Mouse (Mus musculus) layer of hippocampus, postnatal 36 days (tissue): ENCODE data around the gene Bcdin3d. TPM values are rescaled to one million over a fixed set of nuclear protein-coding genes. Genes with fewer than 3 reads are reported as not detected.
A peak's percentile ranks its signal among the peaks of the same experiment; 100 is the strongest.

ENCODE experiments used
- DNase-seq, 2 experiments: peaks; one replicate each; pipeline ENCODE4 v3.0.0; 2022
- total RNA-seq, 2 experiments: library from RNA; stranded (reverse); gene quantifications; 2 replicates each; pipeline ENCODE4 v1.2.3; 2021

Gene Bcdin3d
- 1 to 10 TPM; 3.9 to 5.0 TPM for total RNA-seq

DNA sequence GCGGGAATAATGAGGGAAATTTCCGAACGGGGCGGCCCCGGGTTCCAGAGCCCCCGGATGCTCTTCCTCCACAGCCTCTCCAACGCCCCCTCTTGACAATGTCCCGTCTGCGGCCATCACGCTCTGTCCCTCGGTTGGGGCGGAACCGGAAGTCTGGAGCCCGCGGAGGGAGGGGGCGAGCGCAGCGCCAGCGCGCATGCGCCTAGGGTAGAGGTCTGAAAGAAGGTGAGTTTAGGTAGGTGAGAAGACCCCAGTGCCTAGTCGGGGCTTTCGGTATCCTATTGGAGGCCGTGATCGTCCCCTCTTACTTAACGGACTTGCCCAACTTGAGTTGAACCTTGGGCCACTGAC, at the start of gene Bcdin3d:
Bcdin3d (minus strand) TSS at position 155 of the 351 bp plus-strand sequence.
- peak; percentile 85 to 86 for DNase-seq

DNA sequence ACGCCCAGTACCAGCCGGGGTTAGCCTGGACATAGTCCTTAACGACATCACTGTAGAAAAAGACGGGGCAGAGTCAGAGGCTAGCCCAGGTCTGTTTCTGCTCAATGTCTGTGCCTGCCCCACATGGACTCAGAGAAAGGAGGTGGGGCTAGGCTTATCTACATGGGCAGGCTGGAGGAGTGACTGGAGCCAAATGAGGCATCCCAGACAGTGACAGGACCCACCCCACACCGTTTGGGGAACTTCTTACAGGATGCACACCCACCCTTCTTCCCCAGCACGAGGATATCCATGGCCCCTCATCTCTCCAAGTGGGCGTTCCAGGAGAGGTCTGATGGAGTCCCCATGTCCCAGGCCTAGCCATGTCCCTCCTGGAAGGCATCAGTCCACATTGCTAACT, 45.8 kb upstream of the Bcdin3d start:
- DNase-seq, result no peak

DNA sequence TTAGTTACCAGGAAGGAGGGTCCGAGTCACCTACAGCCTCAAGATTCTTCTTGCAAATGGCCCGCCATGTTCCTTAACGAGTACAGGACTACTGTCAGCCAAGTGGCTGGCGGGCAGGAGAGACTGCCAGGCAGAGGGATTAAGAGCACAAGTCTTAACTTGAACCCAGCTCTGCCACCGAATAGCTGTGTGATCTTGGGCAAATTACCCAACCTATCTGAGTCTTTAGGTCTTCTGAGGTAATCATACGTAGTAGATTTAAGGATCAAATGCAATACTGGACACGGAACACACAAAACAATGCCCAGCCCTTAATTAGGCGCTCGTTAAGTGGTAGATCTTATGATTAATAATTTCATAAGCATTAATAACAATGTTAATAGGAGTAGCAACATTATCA, 45.1 kb upstream of the Bcdin3d start:
- DNase-seq, result no peak

DNA sequence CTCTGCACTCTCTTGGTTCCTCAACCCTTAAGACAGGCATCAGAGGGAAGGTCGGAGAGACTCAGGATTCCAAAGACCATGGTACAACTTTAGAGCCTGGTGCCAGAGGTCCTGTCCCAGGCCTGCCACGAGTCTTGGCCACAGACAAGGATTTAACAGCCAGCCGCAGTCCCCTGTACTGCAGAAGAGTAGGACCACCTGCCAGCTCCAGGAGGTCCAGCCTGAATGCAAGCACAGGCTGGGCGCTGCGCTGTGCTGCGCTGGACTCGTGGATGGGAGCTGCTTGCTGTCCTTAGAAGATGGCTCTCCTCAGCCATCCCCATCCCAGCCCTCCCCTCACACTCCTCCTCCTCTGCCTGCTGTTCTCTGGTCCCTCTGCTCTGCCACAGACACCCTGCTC, 43.2 kb upstream of the Bcdin3d start:
- DNase-seq, result no peak

DNA sequence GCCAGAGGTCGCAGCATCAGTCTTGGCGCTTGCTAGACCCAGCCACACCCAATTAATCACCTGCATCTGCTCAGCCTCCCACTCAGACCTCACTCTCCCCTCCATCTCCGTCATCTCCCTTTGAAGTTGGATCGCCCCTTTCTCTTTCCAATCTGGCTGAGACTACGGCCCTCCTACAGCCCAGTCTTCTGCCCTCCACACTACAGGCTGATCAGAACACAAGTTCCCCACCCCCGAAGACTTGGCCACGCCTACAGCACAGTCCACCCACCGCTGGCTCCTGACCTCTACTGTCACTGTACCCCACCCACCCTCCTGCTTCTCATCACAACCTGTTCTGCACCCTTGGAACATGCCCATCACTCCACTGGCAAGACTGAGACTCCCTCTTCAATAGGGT, 42.2 kb upstream of the Bcdin3d start:
- no peak for DNase-seq

DNA sequence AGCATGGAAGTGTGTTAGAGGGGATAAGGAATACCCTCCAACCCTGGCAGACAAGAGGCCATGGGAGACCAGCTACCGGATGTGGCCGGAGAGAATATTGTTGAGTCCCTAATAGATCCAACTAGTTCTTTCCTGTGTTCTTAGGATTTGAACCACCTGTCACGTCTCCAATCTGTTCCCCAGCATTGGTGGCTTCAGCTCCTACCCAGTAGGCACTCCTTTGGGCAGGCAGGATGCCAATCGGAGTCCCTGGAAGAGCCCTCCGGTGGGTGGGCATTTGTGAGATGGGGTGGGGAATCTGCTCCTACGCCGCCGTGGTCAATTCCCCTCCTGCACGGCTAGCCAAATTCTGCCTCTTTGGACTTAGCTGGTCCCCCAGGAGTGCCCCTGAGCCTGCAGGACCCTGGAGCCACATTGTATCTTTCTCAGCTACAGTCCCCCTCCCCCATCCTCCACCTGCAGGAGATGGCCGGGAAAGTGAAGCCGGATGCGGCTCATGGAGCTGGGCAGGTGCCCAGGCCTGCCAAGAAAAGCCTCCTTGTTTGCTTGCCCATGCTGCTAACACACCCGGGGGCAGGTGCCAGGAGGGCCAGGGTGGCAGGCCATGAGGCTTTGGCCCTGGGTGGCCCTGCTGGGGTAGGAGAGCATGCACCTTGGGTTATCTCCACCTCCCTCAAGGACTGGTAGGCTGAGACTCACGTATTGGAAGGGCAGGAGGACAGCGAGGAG, 37.4 kb upstream of the Bcdin3d start:
- peak in 1 of 2 experiments; percentile 3 for DNase-seq

DNA sequence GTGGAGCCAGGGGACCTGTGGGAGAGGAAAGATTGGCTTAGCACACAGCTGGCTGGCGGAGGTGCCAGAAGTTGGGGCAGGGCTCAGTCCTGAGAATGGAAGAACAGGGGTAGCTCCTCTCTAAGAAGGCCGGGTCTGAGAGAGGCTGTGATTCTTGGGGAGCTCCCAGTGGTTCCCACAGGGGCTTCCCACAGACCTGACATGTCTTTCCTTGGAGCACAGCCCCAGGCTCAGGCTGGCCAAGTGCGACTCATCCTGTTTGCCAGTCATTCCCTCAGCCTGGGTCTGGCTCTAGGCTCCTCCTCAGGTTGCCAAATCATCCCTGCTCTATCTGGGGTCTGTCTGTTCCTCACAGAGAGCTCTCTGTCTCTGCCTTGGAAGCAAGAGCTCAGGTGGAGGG, 36.1 kb upstream of the Bcdin3d start:
- no peak for DNase-seq

DNA sequence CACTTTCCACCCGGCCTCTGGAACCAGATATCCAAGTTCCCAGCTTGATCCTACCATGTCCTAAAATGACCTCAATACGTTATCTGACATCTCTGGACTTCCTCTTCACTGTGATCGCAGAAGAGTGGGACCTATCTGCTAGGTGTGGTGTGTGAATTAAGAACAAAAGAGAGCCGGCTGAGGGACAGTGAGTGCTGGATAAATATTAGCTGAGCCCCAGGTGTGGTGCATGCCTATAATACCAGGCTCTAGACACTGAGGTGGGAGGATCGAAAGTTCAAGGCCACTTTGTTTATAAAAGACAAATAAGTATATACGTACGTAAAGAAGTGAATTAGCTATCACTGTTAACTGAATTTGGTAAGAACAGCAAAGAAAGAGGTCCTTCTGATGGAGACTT, 35.3 kb upstream of the Bcdin3d start:
- DNase-seq, result no peak

DNA sequence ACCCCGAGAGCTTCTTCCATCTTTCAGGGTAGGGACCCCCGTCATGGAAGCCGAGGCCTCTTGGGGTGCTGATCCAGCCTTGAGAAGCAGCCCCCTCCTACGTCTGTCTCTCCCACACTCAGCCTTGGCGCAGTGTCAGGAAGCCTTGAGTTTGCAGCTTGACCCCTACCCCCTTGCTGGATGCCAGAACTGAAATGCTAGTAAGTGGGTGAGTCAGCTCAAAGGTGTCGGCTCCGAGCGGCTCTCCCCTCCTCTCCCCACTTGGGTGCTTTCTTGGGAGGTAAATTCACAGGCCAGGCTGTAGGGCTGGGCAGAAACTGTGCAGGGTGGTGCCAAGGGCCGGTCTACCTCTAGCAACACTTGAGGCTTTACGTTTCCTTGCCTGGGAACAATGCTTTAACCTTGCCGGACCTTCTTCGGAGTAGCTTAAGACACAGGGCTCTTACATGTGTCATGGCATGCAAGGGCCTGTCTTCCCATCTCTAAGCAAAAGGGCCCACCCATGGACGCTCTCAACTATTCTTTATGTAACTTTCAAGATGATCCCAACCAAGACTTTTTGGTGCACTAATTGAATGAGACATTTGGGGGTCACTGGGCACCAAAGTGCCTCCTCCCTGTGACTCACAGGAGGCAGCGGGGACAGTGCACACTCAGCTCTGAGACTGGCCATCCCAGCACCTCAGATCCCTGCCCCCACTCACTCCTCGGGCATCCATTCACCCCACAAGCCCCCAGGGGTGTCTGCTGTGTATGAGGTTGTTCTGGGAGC, 31.0 kb upstream of the Bcdin3d start:
- no peak for DNase-seq

DNA sequence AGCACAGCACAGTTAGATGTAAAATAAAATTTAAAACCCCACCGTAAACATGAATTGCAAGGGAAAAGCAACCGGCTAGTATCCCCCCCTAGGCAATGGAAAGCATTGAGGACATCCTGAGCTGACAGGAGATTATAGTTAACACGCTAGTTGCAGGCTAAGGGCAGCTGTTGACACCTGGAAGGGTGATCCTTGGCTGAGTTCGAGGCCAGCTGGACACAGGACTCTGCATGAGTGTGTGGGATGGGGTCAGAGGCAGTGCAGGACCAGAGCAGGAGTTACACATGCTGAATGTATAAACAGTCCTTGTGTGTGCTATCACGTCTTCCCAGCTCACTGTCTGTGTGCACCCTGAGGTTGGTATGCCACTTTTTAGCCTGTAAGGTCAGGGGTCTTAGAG, 28.7 kb upstream of the Bcdin3d start:
- no peak for DNase-seq

DNA sequence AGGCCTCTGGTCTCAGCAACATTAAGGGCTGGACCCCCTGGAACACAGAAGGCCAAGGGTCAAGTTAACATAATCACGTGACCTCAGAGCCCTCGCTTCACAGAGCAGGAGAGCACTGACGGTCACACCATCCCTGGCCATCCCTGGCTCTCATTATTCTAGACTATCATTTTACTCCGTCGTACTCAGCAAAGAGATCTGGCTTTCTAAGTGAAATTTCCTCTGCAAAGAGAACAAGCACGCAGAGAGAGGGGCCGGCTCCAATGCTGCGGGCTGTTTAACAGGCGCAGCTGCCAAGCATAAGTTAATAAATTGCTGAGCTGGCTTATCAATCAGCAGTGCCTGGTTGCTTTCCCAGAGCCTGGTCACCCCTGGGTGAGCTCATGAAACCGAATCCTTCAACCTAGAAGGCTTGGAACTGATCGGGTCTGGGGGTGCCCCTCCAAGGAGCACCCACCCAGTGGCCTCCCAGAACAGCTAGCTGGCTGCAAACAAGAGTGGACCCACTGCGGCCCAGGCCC, 27.8 kb upstream of the Bcdin3d start:
- DNase-seq, result no peak

DNA sequence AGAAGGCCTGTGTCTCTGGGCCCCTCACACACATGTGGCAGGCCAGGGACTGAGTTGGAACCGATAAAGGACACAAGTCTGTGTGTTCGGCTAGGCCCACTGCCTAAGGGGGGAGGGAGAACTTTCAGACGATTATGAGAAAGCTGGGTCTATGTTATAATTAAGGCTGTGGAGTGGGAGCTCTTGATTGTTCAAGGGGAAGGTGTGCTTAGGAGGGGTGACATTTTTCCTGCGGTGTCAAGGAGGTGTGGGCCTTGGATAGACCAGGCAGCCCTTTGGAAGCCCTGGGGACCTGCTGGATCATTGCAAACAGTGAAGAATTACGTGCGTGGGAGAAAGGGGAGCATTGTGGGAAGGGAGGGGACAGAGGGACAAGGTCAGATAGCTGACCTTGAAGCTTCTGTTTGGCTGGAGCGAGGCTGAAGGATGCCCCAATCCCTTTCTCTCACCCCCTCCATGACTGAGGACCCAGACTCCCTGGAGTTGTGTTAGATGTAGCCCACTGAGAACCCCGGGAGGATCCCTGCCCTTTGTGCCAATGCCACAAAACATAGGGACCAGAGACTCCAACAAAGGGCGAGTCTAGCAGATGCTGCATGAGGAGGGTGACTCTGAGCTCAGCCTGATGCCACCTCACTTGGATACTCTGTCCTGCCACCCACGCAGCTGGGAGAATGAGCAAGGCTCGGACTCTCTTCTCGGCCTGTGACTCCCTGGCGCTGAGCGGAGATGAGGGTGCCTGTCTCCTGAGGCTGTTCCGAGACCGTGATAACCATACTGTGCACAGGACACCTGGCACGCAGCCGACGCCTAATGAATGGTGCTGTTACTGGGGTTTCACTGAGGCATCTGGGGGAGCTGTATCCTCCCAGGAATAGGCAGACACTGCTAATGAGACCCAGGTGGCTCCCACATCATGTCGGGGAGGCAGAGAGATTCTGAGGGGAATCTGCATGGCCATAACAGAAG, 27.0 kb upstream of the Bcdin3d start:
- peak in 1 of 2 experiments; percentile 70 for DNase-seq

DNA sequence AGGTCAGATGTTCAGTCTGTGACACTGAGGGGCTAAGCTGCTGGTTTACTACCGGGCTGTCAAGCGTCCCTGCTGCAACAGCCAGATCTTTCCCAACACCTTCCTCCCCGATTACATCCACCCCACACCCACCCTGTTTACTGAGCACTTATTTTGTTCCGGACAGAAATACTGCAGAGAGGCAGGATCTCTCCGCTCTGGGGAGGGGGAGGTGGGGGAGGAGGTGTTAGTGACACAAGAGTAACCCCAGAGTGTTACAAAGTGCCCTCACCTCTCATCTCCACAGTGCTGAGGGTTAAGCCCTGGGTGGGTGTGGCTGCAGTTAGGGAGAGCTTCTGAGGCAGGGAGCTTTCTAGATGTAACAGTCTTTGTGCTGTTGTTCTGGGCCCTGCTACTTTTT, 25.8 kb upstream of the Bcdin3d start:
- DNase-seq, result no peak

DNA sequence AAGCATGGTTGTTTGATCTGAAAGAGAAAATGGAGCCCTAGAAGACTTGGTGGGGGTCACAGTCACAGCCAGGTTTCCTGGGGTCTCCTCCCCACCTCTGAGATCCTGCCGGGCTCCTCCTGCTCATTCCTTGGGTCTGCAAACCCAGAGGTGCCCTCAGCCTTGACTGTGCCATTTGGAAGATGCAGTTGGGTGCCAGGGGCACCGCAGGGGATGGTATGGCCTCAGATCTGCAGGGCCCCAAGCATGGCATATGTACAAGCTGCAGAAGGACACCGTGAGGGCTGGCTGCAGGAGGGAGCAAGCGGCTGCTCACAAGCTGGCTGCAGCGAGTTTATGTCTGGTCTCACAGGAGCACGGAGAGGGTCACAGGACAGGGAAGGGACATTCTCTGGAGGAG, 25.2 kb upstream of the Bcdin3d start:
- DNase-seq, result no peak

DNA sequence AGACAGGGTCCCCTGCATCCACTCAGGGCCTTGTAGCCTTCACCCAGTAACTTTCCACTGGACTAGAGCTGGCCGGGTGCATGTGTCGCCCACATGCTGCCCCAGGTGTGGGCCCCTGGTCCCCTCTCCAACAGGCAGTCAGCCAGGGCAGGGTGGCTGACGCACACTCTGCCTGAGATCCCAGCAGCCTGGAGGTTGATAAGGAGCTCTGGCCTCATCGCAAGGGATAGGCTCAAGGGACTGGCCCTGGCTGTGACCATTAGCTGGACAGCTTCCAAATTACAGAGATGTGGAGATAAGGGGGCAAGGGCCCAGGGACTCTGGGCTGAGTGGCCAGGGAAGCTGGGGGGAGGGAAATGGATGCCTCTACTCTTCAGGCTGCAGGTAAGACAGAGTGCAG, 24.3 kb upstream of the Bcdin3d start:
- no peak for DNase-seq

DNA sequence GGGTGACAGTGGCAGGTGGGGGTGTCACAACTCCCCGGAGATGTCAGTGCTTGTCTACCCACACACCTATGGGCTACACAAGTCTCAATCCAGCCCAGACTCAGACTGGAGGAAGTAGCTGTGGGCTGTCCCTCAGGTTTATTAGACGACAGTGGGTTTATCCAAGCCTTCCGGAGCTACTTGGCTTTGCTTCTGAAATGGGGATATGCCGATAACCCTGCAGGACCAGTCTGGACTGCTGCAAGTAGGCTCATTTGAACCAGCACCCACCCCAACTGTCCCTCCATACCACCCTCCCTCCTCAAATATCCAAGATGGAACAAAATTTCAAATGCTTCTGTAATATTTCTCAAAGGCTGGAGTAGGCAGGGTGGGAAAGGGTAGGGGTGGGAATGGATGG, 23.8 kb upstream of the Bcdin3d start:
- DNase-seq, result no peak

DNA sequence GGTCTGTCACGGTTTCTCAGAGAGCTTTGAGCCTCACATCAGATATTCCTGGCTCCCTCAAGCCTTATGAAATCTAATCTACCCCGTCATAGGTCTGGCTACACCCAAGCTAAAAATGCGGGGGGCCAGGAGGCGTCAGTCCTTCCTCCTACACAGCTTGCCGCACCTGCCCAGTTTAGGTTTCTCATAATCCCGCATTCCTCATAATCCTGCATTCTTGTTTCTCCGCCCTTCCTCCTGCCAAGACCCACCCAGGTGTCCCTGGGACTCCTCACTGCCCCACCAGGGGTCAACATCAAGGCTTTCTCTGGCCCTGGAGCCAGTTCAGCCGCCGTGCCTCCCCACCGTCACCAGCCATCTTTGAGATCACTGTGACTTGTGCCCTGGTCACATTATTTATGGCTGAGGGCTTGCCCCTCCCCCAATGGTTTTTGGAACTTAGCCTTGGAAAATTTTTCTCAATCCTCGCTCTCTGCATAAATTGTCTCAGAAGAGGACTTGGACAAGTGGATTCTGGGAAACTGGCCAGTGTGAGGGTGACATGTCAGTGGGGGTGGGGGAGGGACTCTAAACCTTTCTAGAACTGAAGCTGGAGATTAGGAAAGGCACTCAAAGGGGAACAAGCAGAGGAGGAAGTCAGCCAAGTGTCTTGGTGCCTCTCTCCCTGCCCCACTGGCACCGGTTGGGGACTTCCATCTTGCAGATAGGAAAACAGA, 23.2 kb upstream of the Bcdin3d start:
- peak; percentile 59 to 67 for DNase-seq

DNA sequence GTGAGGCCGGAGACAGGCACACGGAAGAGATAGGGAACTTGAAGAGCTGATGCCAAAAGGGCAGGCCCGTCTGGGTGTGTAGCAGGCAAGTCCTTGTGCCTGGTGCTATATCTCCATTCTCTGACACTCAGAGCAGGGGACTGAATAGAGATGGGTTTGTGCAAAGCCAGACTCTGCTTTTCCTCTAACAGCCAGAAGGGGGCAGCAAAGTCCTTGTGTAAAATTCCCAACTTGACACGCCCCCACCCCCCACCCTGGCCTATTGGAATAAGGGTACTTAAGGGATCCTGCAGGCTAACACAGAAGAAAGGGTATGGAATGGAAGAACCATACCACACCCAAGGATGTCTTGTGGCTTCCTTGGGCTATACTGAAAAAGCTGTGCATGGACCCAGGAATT, 22.5 kb upstream of the Bcdin3d start:
- DNase-seq, result no peak

DNA sequence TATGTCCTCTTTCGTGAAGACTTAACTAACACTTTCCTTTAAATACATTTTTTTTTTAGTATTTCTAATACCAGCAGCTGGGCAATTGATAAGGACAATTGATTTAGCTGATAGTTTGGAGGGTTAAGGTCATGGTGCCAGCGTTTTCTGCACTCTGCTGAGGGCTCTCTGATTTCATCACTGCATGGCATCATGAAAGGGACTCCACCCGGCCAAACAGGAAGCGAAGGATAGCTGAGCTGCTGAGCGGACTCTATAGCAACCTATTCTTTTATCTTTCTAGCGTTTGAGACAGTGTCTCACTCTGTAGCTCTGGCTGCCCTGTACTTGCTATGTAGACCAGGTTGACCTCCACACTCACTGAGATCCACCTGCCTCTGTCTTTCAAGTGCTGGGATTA, 10.2 kb upstream of the Bcdin3d start:
- no peak for DNase-seq

DNA sequence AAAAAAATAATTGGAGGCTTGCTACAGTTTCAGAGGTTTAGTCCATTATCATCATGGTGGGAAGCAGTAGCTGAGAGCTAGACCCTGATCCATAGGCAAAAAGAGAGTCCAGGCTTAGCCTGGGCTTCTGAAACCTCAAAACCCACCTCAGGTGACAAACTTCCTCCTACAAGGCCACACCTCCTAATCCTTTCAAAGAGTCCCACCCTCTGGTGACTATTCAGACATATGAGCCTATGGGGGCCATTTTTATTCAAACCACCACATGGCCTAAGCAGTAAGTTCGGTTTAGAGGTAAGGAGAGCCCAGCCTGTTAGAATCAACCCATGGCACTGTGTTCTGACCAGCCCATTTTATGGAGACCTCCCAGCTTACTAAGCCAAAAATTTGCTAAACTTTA, 1.3 kb upstream of the Bcdin3d start:
- no peak for DNase-seq

DNA sequence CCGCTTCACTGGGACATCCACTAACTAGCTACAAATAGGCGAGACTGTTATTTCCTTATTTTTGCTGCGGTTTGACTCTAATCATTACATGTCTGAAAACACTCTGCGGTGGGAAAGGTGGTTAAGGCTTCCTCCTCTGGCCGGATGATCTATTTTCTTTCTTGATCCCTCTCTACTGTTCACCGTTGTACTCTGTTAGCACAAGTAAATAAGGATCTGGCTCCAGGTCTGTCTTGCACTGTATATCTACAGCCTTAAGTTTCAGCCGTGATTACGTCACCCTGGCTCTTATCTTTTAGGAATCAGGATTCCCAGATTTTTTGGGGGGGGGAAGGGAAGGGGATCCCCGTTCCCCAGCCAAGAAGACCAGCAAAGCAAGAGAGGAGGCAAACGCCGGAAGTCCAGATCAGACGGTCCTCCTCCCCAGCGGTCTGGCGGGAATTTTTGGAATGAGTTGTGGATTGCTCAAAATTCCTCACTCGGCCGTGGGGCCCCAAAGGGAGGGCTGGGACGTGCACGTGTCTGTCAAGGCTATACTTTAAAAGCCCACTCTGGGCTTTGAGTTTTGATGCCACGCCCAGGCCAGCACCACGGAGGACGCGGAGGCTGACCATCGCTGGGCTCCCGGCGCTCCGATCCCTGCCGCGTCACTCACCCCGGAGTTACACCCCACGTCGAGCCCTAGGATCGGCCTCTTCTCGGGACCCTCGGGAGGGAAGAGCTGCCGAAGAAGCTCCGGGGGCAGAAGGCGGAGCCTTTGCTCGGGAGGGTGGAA, 542 bp downstream of the Bcdin3d start:
- DNase-seq, result peak in 1 of 2 experiments; percentile 35
